Mouse (Mus musculus): ENCODE measurements around the gene Sppl2c.
A peak's percentile ranks its signal among the peaks of the same experiment; 100 is the strongest.
"Not testable (repeated sequence)": the region's sequence is repeated elsewhere in the genome, so short reads cannot be mapped to it uniquely, and the experiment has no call there.

Sppl2c gene

DNA sequence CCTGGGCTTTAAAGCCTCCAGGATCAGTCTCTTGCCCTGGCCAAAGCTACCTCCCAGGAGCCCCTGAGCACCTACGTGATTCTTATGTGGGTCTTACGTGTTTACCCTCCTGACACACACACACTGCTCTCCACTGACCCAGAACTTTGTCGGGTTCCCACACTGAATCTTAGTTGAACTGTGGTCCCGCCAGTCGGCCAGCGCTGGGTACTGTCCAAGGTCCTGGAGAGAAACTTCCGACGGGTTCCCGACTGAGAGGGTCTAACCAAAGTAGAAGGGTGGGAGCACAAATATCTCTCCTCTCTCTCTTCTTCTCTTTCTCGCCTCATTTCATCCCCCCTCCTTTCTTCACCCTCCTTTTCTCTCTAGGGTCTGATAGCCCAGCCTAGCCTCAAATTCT, 11.7 kb downstream of the Sppl2c start:
- DNase-seq = no peak

DNA sequence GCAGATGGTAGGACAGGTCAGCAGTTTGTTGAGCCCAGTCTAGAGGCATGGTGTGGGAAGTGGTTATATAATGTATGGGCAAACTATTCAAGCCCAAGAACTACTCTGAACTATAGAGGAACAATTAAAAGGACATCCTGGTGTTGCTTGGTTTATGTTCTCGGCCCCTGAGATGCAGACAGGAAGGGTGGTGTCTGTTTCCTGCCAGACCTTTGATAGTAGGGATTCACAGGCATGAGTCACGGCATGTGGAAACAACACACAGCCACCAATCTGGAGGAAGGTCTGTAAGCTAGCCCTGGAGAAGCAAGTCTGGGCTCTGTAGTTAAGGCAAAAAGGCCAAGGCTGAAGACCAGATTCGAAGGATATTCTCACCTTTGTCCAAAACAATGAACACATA, 17.1 kb downstream of the Sppl2c start:
- peak in 1 of 2 experiments; percentile 40 for DNase-seq

DNA sequence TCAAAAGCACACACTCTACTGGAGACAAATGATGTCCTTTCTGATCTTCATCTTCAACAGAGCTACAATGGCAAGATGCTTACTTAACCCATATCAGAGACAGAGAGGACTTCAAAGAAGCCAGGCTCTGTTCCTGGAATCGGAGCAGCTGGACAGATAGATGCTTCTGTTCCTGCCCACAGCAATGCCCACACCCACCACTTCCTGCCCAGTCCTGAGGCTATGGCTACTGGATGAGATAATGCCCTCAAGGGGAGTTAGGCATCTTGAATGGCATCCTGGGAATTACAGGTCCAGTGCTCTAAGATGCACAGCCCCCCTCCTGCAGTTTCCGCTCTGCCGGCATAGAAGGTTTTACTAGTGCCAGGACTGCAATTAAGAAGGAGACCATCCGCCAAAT, 20.4 kb downstream of the Sppl2c start:
- DNase-seq = peak in 1 of 2 experiments; percentile 16

DNA sequence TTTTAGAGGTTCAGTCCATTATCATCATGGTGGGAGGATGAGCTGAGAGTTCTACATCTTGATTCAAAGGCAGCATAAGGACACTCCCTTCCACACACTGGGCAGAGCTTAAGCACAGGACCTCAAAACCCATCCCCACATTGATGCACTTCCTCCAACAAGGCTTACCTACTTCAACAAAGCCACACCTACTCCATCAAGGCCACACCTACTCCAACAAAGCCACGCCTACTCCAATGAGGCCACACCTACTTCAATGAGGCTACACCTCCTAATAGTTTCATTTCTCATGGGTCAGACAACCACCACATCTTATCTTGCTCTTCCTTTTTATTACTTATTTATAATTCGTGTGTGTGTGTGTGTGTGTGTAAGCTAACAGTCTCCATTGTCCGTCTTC, 22.9 kb downstream of the Sppl2c start:
- no peak for DNase-seq

DNA sequence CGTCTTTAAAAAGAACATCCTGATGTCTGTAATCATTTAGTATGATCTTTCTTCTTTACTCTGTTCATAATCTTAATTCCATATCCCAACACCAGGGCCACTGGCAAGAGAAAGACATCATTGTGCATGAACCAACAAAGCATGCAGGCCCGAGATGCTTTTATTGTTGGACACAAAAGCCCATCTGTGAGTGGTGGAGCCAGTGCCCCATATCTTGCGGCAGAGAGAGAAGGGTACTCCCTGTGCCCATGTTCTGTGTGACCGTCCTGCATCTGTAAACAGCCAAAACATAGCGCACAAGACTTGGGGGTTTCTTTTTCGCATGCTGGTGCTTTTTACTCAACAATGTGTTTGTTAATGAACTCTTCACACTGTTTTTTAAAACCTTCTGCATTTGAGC, 25.1 kb downstream of the Sppl2c start:
- no peak for DNase-seq

DNA sequence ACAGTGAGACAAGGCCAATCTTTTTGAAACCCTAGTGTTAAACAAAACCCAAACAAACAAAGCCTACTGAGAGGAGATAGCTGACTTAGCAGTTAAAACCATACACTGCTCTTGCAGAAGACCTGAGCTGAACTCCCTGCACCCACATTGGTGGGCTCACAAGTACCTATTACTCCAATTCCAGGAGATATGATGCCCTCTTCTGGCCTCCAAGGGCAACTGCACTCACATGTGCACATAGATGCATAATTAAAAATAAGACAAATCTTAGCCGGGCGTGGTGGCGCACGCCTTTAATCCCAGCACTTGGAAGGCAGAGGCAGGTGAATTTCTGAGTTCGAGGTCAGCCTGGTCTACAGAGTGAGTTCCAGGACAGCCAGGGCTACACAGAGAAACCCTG, 28.0 kb downstream of the Sppl2c start:
- DNase-seq = not testable (repeated sequence)

DNA sequence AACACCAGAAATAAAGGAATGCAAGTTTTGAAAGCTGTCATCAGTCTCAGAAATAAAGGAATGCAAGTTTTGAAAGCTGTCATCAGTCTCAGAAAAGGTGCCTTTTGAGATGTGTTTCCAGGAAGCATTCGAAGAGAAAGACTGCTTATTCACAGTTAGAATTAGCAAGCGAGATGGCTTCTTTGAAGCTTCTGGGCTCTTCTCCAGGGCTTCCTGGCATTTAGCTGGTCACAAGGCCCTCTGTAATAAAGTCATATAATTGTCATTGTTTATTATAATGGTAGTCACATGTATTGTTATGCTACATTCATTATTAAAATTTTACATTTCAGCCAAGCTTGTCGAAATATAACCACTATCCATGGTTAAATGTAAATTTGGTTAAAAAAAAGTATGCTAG, 31.9 kb downstream of the Sppl2c start:
- DNase-seq = no peak

DNA sequence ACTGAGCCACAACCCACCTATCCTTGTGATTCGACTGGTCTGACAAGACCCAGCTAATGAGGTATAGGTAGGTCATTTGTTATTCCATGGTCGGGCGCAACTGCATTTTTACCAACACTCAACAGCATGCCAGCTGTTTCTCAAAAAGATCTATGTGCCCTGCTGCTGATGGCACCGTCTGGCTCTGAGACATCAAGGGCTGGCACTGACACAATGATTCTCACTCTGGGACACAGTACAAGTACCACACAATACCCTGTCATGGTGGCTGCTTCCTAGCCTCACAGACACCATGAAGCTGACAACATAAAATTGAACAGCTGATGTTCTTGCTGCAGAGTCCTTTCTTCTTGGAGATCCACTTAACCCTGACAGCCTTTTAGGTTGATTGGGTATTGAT, 34.2 kb downstream of the Sppl2c start:
- no peak for DNase-seq

DNA sequence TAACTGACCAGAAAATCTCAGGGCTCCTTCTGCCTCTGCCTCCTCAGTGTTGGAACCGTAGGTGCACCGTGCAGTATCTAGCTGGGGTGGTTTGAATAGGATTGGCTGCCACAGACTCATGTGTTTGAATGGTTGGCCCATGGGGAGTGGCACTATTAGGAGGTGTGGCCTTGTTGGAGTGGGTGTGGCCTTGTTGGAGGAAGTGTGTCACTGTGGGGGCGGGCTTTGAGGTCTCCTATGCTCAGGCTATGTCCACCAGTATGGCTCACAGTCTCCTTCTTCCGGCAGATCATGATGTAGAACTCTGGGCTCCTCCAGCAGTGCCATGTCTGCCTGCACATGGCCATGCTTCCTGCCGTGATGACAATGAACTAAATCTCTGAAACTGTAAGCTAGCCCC, 35.6 kb downstream of the Sppl2c start:
- DNase-seq = no peak

DNA sequence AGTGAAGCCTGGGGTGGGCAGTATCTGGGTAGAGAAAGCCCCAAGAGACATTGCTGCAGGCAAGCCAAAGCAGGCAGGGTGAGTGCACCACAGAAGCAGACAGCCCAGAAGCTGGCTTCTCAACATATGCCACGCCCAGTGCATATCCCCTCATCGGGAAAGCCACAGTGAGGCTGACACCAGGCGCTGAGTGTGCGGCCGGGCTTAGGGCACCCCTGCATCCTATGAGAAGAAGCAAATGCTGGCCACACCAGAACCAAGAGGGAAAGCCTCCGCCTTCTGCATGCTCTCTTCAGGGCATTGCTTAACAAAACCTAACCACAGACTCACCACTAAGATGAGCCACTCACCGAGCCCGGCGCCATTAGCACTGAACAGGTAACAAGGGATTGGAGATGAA, 37.2 kb downstream of the Sppl2c start:
- no peak for DNase-seq

DNA sequence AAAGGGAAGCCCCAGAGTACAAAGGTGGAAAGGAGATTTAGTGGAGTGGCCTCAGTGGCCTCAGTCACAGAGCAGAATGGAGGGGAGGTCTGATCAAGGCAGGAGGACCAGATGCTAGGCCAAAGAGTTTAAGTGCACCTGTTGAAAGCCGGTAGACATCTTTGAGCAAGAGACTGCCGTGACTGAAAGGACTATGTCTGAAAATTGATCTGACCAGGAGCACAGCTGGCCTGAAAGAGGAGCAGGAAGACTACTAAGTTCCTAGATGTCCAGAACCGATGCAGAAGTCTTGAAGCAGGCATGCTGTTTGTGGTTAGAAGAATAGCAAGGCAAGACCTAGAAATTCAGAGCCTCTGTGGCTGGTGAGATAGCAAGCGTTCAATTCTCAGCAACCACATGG, 43.3 kb downstream of the Sppl2c start:
- no peak for DNase-seq

DNA sequence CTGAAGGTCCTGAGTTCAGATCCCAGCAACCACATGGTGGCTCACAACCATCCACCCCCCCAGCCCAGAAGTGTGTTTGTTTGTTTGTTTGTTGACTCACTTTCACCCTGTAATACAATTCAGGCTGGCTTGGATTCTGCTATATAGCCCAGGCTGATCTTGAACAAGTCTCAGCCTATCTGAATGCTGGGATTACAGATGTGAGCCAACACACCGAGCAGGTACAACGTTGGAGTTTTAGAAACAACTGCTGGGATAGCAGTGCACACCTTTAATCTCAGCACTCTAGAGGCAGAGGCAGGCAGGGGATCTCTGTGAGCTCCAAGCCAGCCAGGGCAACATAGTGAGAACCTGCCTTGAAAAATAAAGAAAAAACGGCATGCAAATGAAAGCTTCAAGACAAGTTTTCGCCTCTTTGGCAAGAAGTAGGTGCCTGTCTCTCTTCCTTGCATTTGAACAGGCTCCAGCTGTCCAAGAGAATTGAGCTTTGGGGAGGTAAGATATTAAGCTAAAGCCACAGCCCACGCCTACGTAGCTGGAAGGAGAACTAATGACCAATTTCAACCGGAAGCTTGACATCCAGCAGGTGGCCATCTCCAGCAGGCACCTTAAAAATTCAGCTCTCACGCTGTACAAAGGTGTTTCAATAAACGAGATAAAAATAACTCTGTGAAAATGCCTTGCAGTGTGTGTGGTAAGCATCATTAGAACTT, 44.1 kb downstream of the Sppl2c start:
- DNase-seq = no peak

DNA sequence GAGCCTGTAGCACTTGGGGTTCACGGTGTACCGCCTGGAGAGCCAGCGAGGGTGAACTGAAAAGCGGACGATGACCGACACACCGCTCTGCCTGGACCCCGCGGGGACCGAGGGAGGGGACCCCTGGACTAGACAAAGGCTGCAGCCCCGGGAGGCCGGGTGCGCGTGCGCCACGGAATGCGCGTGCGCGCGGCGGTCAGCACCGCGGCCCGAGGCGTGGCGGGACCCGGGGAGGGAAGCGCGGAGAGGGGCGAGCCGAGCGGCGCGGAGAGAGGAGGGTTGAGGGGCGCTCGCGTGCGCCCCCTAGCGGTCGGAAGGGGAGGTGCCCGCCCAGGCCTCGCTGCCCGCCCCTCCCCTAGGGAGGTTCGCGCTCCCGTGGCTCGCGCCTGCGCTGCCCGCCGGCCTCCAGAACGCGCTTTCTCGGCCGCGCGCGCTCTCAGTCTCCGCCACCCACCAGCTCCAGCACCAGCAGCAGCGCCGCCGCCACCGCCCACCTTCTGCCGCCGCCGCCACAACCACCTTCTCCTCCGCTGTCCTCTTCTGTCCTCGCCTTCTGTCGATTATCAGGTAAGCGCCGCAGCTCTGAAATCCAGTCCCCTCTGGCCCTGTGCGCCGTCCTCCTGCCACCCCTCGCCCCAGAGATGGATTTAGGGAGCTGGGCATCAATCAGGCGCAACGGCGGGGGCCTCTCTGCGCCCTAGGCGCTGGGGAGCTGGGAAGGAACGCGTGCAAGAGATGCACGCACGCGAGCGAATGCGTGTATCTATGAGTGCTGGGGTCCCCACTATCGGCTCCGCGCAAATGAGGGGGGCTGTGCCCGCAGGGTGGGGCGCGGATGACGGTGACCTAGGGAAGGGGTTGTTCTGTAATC, 45.1 kb downstream of the Sppl2c start, which contains the start of gene Mapt:
TSS of gene Mapt (plus strand) at position 350 of the 871 bp plus-strand sequence.
- DNase-seq = peak; percentile 87 to 90

DNA sequence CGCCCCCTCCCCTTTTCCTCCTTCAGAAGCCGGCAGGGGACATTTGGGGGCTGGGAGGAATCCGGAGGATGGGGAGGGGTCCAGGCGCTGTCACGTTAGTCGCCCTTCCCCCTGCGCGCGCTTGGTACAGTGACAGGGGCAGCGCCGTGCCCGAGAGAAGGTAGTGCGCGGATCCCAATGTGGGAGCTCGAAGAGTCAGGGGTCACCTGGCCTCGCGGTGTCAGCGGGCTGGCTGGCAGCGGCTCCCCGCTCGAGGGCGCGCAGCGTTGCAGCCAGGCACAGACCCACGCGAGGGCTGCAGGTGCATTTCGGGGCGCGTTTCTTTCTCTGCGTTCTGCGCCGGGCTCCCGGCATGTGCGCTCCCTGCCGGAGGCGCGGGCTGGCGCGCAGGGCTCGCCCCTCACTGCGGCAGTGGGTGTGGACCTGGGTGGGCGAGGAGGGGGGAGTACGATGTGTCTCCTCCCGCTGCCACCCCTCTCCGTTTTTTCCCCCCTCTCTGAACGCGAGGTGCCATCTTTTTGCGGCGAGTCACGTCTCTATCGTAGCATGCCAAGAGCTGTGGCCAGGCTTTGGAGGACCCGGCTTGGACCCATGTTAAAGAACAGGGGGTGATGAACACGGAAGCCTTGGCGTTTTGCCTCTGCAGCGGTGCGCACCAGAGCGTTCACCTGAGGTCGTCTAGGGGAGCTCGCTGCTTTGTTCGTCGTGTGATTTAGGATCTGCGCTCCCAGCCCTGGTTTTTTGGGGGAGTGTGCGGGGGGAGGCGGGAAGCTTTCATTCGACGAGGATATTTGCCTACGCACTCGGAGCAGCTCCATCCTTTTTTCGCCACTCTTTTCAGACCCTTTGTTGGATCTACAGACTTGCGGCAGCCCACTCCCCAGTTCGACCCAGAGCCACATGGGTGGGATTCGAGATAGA, 46.3 kb downstream of the Sppl2c start:
- peak; percentile 45 to 54 for DNase-seq

DNA sequence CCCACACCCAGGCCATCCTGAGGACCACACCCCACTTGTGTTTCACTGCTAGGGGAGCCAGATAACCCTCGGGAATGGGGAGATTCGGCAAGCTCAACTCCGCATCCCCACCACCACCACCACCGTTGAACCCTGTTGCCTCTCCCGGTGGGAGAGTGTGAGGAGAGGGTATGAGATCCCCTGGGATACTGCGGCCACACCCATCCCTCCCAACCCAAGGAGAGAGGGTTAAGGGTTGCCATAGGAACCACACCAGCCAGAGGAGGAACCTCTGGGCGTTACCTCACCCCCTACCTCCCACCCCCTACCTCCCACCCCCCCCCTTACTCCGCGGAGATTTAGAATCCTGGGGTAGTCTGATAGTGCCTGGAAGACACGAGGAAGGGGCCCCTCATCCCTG, 47.0 kb downstream of the Sppl2c start:
- DNase-seq = peak in 1 of 2 experiments; percentile 11

DNA sequence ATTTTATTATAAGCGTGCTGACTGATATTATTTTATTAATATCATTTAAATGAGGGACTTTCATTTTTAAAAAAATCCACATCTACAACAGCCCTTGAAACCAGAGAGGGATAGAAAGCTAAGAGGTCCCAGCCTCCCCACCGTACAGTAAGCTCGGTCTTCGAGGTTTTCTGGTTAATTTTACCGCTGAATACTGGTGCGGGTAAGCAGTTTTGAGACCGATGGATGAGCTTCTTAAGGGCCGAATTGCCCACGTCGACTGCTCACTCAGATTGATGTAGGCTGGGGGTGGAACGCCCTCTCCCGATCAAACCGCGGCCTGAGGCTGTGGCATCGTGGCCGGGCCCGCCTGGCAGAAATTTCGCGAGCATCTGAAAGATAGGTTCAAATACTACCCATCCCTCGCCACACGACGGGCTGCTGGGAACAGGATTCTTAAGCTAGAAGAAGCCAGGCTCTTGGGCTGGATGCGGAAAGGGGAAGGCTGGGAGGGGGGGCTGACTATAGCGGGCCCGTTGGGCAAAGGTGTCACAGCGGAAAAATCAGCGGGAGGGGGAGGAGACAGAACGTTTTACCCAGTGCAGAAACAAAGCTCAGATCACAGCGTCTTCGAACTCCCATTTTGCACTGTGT, 47.6 kb downstream of the Sppl2c start:
- peak in 1 of 2 experiments; percentile 44 for DNase-seq

DNA sequence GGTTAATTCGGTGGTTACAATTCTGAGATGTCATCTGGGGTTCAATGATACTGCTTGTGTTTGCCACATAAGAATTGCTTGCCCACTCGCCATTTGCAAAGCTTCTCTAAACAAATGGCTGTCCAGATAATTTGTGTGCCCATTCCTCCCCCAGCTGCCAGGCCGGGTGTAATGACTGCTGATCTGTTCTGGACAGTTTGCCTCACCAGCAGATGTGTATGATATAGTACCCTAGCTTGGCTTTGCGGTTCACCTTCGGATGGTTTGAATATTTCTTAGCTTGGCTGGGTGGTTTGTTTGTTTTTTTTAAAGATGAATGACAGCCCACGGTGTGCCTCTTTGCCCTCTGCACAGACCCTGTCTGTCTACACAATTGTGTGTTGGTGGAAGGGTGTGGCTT, 48.6 kb downstream of the Sppl2c start:
- DNase-seq = peak in 1 of 2 experiments; percentile 10

DNA sequence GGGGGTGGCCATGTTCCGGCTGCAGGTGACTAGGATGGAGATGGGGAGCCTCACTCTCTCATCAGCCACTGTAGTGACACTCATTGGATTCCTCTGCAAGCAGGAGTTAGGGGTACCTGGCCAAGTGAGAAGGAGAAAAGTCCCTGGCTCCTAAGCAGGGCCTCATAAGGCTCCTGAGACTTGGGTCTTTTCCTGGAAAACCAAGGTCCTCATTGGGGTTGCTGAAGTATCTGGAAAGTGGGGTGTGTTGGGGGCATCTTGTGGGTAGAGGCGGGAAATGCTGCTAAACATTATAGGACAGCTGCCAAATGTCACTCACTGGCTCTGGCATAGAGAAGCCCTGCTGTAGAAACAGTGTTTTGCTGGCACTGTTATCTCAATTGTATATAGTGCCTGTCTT, 49.8 kb downstream of the Sppl2c start:
- no peak for DNase-seq

DNA sequence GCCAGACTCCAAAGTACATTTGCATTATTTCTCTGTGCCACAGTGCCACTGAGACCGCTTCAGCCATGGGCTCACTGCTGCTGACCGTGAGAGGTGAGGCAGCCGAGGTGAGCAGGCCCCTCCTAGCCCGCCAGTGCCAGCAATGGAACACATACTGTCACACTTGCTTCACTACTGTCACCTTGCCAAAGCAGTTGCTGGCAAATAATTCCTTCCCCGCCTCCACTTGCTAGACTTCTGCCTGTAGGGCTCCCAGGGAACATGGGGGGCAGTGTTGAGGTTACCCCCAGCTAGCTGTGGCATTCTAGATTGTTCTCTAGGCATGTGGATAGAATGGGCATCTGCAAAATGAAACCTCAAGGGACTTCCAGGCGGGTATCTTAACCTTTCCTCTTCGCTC, 51.1 kb downstream of the Sppl2c start:
- DNase-seq = peak; percentile 49 to 67

DNA sequence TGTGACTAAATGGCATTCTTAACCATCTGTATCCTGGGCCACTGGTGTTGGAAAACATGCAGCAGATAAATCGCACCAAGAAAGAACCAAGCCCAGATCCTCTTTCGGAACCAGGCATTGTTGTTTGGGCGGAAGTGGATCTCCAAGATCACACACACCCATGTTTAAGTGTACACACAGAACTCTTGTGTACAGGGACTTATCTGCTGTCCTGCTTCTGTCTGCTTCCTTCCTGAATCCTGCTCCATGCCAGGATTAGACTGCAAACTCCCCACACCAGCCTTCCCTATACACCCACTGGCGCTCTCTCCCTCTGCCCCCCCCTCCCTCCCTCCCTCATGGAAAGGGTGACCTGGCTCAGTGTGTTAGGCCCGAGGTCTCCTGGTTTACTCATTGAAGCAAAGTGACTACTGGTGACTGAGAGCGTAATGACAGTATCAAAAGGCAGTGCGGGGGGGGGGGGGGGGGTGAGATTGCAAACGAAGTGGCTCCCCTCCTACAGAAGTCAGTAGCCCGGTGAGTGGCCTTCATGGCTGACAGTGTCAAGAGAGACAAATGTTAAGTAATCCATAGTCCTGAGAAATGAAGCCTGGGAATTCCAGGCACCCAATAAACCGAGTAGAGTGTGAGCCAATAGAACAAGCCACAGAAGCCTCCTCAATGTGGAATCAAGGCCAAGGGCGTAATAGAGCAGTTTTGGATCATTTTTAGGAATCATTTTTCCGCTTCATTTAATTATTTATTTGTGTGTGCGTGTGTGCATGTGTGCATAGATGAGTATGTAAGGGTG, 52.0 kb downstream of the Sppl2c start:
- peak; percentile 32 to 67 for DNase-seq
